Mouse (Mus musculus) hematopoietic stem cell, adult 5-6 weeks (primary cell): ENCODE data around the gene Polr2h. TPM values are rescaled to one million over a fixed set of nuclear protein-coding genes. Genes with fewer than 3 reads are reported as not detected.
A peak's percentile ranks its signal among the peaks of the same experiment; 100 is the strongest.

Experiments
- ATAC-seq, 2 experiments: fragments of 125-278 bp in 1 of 2; replicated peaks in 1 of 2; 2 replicates each; pipeline ENCODE4 v1.8.0; 2016 to 2017; ENCODE audit warnings: inconsistent platforms in 2 of 2, mild to moderate bottlenecking in 2 of 2, moderate number of reproducible peaks in 2 of 2, low read depth in 1 of 2, moderate TSS enrichment in 1 of 2; ENCODE audit not compliant: low FRiP score in 2 of 2, poor library complexity in 2 of 2, severe bottlenecking in 2 of 2, insufficient read depth in 1 of 2, low TSS enrichment in 1 of 2
- total RNA-seq: library from RNA; stranded (forward); fragments of 172-1452, 232-1000 nt; gene quantifications from 2 replicates; pipeline ENCODE4 v1.2.3, GENCODE M21; 2017

The Polr2h gene
- total RNA-seq, 1 experiment from 2014 or later = 79.3 TPM

- ATAC-seq = peak; percentile 47 to 52
Observed at GRCm38 (mm10) chr16:20695622-20696323, 21.7 kb upstream of the Polr2h start.

GRCm38 (mm10) chr16:20699266-20699665, 18.2 kb upstream of the Polr2h start:
- no peak for ATAC-seq

- ATAC-seq = no peak
Observed at GRCm38 (mm10) chr16:20700036-20700435, 17.4 kb upstream of the Polr2h start.

GRCm38 (mm10) chr16:20701316-20701715, 16.1 kb upstream of the Polr2h start:
- ATAC-seq = no peak

- ATAC-seq = peak; percentile 19 to 35; a peak in 1 of 4 replicates
Observed at GRCm38 (mm10) chr16:20701729-20702521, 15.5 kb upstream of the Polr2h start.

GRCm38 (mm10) chr16:20702522-20702893, 15.0 kb upstream of the Polr2h start:
- peak; percentile 68 to 74 for ATAC-seq

GRCm38 (mm10) chr16:20703071-20703470, 14.4 kb upstream of the Polr2h start:
- ATAC-seq = no peak

- ATAC-seq = no peak
Observed at GRCm38 (mm10) chr16:20703699-20704400, 13.6 kb upstream of the Polr2h start.

GRCm38 (mm10) chr16:20705786-20706185, 11.7 kb upstream of the Polr2h start:
- ATAC-seq = no peak

GRCm38 (mm10) chr16:20706407-20707055, 10.9 kb upstream of the Polr2h start:
- no peak for ATAC-seq

GRCm38 (mm10) chr16:20708220-20708938, 9.1 kb upstream of the Polr2h start:
- ATAC-seq = no peak

GRCm38 (mm10) chr16:20708939-20709734, 8.3 kb upstream of the Polr2h start:
- ATAC-seq = 0 out of 4 replicates have a peak, but pooled peaks of 1 of the 2 experiments have one; percentile 5

GRCm38 (mm10) chr16:20710370-20710769, 7.1 kb upstream of the Polr2h start:
- ATAC-seq = no peak

- no peak for ATAC-seq
Observed at GRCm38 (mm10) chr16:20710810-20711209, 6.7 kb upstream of the Polr2h start.

- ATAC-seq = no peak
Observed at GRCm38 (mm10) chr16:20712190-20712589, 5.3 kb upstream of the Polr2h start.

- no peak for ATAC-seq
Observed at GRCm38 (mm10) chr16:20712889-20713288, 4.6 kb upstream of the Polr2h start.
